Mouse (Mus musculus): ENCODE measurements around the gene Pelo.
A peak's percentile ranks its signal among the peaks of the same experiment; 100 is the strongest.

Pelo gene

DNA sequence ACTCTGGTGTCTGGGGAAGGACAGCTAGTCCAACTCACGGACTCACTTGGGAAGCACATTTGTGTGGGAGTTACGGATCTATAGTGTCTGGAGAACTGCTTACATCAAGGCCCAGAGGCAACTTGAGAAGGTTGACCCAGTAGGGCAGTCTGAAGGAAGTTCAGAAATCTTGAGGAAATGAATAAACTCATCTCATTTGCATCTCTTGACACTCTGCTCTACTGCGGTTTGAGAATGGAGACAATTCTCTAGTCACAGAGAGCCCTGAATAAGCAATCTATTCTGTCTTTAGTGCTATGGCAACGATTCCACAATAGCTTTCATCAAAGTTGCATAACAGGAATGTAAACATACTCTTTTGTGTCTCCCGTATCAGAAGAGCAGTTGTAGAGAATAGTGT lies 7.0 kb upstream of the Pelo start:
- no peak for ATAC-seq (ENCODE audit: low TSS enrichment)

DNA sequence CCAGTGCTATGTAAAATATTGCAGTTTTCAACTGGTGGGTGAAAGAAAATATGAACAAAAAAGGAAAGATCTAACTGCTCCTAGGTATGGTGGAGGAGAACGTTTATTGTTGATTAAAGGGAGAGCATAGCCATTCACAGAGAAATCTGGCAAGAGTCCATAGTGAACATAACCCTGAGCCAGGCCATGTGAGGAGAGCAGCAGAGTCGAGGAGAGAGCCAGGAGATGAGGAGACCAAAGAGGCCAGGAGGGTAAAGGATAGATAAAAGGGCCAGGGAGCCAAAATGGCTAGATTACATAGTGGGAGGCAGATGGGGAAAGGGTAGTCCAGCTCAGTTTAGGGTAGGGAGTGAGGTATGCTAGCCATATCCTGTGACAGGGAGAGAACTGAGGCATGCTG lies 6.2 kb upstream of the Pelo start:
- no peak for ATAC-seq (ENCODE audit: low TSS enrichment)

DNA sequence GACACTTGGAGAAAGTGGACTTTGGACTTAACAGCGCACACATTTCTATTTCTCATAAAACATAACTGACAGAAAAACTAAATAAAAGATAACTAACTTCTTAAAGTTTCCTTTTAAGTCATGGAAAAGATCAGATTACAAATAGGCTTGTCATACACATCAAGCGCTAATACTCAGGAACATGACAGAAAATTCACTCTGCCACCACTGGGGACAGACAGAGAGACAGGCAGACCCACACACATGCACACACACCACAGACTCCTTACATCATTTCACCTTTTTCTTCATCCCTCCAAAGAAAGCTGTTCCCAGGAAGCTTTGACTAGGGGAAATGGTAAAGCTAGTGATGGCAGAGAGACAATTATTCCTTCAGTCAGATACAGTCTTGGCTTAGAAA lies 5.4 kb upstream of the Pelo start:
- no peak for ATAC-seq (ENCODE audit: low TSS enrichment)

DNA sequence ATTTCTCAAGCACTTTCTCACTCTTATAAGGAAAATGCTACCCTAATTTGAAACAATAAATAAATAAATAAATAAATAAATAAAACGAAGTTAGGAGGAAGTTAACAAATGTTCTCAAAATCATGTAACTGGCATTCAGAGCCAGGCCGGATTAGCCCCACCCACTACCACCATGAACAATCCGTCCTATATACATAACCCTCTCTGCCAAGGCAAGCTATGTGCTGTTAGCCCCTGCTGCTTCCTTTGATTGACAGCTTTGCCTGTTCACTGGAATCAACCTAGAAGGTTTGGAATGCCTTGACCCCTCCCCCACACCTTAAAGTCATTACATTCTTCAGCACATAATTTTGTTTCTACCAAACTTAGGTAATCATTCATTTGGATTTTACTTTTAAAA lies 1.5 kb upstream of the Pelo start:
- no peak for ATAC-seq (ENCODE audit: low TSS enrichment)

DNA sequence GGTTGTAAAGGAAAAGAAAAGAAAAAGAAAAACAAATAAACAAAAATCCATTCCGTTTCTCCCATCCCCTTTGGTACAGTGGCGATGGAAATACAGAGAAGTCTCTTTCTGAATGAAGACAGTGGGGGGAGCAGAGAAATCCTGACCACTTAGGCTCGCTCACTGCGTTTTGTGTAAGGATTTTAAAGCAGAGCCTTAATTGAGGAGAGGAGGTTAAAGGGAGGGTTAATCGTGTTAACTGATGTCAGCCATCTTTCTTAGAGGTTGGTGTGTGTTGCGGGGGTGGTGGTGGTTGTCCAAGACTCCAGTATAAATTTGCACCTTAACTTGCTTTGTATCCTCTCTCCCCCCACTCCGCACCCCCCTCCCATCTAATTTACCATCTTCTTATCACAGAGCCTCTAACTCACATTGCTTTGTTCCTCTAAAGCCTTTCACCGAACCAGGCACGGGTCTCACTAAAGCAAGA lies 1.0 kb upstream of the Pelo start:
- no peak for ATAC-seq (ENCODE audit: low TSS enrichment)

DNA sequence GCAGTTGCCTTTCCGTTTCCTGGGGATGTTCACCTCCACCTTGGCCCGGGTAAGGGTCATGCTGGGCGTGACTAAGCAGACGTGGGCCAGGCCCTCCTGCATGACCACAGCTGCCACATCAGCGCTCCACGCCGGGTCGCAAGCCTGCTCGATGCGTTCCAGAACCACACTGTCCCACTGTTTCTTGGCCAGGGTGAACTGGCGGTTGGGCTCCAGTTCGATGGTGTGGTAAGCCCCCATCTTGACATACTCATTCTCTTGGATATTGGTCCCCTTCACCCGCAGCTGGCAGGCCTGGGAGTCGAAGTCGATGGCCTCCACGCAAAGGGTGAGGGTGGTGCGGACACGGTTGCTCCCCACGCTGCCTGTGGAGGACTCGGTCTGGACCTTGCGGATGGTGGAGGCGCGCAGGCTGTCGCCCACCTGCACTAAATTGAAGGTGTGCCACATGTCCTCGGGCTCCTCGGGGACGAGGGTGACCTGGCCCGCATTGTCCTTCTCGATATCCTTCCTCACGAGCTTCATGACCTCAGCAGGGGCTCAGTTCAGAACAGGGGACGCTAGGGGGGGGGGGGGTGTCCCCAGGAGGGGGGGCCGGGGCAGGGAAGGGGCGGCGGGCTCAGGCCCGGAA lies 476 bp downstream of the Pelo start:
- ATAC-seq (ENCODE audit: low TSS enrichment): peak; percentile 11; the same call in 1 of the 2 replicates

DNA sequence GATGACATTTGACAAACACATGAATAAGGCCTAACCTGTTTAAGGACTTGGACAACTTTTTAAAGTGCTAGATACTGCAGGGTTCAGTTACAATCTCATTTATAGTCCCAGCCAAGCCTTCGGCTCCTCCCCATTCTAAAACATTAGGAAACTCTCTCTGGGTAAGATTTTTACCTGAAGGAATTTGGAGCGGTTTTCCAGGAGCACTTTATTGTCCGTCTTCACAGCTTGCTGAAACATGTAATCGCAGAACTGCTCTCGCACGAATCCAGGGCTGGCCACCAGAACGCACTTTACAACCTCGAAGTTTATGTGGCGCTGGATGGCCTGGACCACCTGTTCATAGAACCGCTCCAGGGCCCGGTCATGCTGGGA lies 979 bp downstream of the Pelo start:
- ATAC-seq (ENCODE audit: low TSS enrichment): no peak

DNA sequence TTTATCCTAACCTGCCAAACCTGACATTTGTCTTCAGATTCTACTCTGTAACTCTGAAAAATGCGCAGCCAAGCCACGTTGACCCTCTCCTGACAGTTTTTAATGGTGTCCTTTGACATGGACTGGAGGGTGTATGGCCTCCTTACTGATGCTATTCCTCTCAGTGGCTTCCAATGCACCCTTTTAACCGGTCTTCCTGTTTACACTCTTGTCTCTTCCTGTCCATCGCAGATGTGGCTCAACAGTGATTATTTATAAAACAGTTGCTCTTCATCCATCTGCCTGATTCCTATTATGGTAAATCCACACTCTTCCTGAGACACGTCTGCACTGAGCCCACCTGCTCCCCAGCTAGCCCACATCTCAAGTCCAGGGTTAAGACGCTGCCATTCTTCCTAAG lies 4.0 kb downstream of the Pelo start:
- no peak for ATAC-seq (ENCODE audit: low TSS enrichment)

DNA sequence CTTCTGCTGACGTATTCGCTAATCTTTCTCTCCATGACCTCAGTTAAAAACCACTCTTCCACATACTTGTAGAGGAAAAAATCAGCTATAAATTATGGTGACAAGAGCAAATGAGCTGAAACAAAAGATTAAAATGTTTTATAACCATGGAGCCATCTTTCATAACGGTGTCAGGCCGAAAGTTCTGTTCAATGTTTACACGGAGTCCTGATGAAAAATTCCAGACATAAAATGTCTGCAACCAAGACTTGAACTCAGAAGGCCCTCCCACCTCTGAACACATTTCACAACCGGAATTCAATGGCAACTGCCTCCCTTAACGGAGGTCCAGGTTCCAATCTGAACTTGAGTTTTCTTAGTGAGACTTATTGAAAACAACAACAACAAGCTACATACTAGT lies 7.6 kb downstream of the Pelo start:
- ATAC-seq (ENCODE audit: low TSS enrichment): no peak

DNA sequence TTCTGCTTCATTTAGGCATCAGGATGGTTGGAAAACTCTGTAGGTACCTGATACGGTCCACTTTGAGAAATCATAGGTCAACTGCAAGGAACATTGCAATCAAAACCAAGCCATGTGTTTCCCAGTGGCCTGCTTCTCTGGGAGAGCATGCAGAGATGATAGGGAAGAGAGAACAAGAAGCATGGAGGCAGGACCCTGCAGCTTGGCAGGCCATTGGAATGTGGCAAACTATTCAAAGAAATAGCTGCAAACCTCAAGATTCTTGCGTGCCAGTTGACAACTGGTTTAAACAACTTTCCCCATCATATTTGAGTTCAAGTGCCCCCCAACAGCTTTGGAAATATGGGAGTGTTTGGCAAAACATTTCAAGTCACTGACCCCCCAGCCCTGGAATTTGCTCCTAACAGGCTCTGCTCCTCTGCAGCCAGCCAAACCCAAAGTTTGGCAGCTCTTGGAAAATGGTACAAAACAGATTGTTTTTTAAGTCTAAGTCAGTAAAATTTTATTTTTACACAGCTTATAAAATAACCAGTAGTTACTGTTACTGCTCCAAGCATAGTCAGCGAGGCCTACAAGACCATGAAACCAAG lies 9.9 kb downstream of the Pelo start:
- no peak for ATAC-seq (ENCODE audit: low TSS enrichment)

DNA sequence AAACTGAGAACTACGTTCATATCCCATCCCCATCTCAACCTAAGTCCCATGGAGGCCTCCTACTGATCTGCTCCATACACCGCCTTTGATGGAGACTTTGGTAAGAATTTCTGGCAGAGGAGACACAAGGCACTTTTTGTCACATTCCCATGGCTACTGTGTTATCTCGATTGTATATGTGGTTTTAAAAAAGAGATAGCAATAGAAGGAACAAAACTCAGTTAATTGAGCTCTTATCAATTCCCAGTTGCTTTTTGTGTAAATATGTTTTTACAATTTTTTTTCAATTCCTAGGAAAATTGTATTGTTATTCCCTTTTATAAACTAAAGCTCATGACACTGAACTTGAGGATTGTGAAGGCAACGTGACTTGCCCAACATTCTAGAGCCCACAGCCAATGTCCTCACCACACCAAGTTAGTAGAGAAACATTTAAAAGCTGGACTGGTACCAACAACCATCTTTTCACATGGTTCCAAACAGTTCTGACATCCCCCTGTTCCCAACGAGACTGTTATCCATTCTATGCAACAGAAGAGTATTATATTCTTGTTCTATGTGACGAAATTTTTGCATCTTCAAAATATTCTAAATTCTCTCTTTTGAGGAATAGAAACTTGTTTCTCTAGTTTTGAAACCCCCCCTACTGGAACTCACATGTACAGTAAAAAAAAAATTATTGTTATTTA lies 10.8 kb downstream of the Pelo start:
- no peak for ATAC-seq (ENCODE audit: low TSS enrichment)

DNA sequence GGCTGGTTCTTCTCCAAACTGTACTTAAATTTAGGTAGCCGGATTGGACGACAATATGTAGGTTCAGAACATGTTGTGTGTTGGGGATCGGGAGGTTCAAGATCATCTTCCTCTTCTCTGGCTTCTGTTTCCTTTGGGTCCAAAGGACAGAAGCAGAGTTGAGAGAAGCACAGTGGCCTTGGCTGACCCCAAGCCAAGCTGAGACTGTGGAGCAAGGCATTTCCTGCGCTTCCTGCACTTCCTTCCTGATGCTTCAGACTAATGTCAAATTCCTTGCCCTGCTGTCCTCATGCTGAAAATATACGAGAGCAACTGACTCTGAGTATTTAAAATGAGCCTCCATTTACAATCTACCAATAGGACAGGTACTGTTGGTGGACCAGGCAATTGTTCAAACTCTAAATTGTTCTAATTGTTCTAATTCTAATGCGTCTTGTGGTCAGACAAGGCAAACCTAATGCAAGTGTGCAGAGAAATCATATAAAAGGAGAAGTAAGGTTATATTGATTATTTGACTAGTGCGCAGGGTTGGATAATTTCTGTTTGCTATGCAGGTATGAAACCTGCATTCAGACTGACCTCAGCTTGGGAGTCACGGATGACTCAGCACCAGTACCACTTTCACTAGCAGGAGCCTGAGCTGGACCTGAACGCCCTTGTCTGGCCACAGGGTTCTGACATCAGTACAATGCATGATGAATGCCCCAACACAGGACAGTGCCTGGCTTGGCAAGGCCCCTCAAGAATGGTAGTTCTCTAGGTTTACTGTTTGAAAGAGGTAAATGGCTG lies 12.4 kb downstream of the Pelo start:
- no peak for ATAC-seq (ENCODE audit: low TSS enrichment)

DNA sequence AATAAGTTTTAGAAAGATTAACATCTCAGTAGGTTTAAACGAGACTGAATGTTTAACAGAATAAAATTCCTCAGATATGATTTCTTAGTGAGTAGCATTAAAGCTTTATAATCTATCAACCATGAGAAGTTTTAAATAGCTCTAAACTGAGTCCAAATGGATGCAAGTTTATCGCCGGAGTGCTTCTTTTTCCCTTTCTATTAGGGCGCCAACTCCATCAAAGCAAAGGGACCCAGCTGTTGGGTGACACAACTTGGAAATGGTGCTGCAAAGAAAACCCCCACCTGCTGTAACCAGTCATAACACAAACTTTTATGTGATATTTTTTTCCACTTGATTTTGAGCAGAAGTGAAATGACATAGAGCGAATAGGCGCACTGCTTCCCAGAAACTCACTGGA lies 17.6 kb downstream of the Pelo start:
- ATAC-seq (ENCODE audit: low TSS enrichment): no peak

DNA sequence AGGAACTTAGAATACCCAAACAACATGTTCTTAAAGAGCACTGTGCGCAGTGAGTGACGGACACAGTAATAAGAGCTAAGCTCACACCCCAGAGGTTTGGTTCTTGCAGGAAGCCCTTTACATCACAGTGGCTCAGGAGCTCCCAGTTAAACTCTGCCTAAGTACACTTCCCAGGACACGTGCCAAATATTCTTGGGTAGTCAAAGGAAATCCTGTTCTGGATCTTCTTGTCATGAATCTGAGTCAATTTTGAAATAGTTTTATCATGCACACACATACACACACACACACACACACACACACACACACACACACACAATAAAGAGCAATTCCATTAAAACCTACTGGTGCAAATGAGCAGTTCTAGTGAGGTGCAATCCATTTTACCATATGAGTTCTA lies 18.6 kb downstream of the Pelo start:
- ATAC-seq (ENCODE audit: low TSS enrichment): no peak

DNA sequence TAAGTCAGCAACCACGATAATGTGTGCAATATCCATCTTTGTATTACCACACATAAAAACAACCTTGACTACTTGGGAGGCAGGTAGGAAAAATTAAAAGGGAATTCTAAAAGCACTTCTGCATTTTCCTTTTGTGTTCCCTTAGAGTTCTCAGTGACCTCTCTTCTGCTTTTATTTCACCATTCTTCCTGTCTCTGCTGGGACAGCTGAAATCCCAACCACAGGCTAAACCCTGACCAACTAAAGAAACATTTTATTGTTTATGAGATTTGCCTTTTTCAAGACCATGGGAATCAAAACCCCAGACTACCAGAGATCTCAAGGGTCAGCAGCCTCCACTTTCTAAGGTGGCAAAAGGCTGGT lies 22.0 kb downstream of the Pelo start:
- no peak for ATAC-seq (ENCODE audit: low TSS enrichment)

DNA sequence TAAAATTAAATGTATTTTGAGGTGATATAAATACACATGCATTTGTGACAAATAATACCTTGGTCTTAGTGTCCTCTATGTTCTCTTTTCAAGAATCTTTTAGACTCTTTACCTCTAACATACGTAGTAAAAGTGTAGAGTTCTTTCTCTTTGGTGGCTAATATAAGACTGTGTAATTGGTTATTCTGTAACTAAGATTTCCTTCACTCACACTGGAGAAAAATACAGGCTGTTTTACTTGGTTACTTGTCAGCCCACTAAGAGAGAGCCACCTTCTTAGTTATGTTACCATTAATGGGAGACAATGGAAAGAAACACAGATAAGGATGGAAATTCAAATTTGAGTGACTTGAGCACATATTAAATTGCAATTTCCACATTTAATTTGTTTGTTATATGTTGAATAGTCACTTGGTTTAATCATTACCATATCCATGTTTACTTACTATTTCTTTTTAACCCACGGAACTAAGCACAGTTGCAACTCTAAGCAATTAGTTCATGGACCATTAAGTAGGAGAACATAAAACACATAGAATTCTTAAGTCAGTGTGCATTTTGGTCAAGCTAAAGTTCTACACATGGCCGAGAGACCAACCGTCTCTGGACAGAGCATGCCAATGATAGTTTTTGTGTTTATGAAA lies 22.5 kb downstream of the Pelo start:
- ATAC-seq (ENCODE audit: low TSS enrichment): no peak

DNA sequence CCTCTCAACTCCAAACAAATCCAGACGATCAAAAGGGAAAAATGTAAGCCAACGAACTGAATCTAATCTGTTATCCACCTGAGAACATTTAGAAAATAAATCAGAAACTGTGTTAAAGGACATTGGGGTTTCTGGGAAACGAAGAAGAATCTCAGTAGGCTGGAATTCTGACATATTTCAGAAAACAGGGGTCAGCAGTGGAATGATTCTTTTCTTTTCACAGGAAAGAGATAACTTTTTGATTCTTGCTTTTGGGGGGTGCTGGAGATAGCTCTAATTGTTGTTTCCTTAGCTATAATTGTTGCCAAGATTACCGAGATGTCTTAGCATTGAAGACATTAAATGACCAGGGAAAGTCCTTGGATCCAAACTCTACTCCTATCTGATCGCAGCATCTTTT lies 32.4 kb downstream of the Pelo start:
- no peak for ATAC-seq (ENCODE audit: low TSS enrichment)

DNA sequence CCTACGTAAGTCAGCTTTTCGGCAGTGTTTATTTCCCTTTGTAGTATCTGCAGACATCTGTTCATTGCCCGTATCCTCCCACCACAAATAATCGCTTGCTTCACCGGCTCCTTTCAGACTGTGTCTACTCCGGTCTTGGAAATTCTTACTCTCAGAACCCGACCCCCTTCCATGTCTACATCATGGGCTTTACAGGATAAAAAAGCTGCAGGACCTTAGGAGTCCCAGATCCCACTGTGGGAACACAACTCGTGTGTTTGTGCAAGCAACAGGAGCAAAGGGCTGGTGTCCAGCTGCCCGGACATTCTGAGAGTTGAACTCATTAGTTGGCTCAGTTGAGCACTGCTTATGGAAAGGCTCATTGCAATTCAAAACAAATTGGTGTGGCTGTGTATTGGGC lies 35.2 kb downstream of the Pelo start:
- ATAC-seq (ENCODE audit: low TSS enrichment): no peak

DNA sequence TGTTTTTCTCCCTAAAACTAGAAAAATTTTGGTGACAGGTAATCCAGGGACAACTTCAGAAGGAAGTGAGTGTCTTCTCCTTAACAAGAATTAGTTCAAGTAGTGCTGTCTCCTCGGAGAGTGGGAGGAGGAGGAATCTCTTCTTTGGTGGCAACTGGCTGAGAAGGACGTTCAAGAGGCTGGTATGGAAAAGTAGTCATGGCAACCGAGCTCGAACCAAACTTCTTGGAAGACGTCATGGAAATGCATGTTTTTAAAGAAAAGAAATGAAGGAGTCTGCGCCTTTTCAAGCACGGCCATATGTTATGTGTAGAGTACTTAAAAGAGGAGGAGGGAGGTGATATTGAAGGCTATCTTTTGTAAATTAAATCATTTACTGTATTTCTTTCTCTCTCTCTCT lies 37.4 kb downstream of the Pelo start:
- peak; percentile 95 for ATAC-seq (ENCODE audit: low TSS enrichment)

DNA sequence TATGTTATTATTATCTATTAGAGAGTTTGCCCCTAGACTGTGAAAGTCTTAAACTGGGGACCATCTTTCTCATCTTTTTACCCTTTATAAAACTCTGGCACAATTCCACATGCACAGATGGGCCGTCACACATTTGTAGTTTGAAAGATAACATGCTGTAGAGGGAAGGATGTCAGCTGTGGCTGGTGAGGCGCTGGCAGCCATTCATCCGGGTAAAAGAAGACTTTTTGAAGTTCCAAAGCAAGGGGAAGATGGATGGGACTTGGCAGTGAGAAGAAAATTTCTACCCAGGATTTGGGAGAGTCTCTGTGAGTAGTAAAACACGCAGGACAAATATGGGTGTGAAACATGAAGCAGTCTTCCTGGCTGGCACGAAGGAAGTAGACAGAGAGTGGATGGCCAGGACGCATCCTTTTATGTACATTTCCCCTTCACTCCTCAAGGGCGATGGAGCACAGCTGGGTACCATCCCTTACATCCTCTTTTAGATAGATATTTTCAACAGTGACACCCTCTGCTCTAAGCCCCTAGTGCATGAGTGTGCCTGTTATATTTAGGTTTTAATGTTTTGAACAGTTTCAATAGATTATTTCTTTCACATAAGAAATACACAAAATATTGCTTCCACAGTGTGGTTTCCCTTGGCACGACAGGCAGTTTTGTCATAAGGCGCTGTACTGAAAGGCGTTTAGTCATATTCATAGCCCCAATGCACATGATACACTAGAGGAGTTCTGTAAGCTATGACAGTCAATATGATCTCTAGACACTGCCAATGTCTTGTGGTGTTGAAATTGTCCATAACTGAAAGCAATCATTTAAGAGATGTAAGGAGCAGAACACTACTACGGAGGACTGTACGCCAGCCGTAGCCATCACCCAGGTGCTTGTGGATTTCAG lies 39.1 kb downstream of the Pelo start:
- ATAC-seq (ENCODE audit: low TSS enrichment): no peak

DNA sequence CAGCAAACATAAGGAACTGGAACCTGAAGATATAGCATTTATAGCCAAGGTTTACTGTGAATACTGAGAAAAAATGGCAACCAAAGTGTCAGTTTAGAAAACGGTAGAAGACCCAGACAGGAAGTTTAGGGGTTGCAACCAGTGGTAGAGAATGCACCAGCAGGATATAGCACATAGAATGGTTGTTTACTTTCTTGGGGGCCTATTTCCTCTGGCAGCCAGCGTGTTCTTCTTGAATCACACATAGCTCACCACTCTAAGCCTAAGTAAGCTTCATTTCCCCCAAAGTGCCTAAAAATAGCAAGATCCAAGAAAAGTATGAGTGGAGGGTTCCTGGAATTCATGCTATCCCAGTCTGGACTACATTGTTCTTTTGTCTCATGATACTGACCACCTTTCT lies 47.3 kb downstream of the Pelo start:
- no peak for ATAC-seq (ENCODE audit: low TSS enrichment)
